Mouse (Mus musculus) adrenal gland, postnatal 36 days (tissue): ENCODE measurements around the gene Arhgef10l. TPM values are rescaled to one million over a fixed set of nuclear protein-coding genes. Genes with fewer than 3 reads are reported as not detected.

Source experiments
- DNase-seq, 2 experiments: peaks; one replicate each; pipeline ENCODE4 v3.0.0; 2021; ENCODE audit warnings: mixed read lengths in 1 of 2
- total RNA-seq, 2 experiments: library from RNA; stranded (reverse); gene quantifications; 2 replicates each; pipeline ENCODE4 v1.2.3; 2021

The Arhgef10l gene
- total RNA-seq, 2 experiments from 2014 or later: 11.9 to 17.7 TPM

DNA sequence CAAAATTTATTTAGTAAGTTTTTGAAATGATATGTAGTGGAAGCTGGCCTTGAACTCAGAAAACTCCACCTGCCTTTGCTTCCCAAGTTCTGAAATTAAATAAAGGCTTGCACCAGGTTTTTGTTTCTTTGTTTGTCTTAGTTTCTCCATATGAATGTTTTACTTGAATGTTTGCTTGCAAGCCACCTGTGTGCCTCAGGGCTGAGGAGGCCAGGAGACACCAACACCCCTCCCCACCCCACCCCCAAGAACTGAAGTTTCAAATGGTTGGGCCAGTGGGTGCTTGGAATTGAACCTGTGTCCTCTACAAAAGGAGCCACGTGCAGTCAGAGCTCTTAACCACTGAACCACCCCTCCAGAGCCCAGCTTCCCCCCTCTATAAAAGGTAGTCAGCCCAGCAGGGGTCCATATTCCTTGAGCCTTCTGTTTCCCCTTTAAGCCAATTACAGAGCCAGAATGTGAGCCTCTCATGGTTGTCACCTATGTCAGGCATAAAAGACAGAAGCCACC is 28.8 kb upstream of the Arhgef10l start:
- DNase-seq: no peak

DNA sequence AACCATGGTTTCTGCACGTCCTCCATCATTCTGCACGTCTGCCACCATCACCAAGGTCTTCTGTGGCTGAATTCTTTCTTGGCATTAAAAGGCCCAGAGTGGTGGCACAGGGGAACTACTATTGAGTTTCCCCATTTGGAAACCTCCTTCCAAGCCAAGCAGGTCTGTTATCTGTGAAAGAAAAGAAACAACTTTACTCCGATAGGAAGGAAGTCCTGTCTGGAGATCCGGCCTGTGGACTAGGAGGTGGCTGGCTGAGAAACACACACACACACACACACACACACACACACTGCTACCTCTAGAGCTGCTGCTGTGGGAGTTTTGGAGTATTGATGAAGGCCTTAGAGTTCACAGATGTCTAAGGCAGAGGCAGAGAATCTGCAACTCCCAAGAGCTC is 27.7 kb upstream of the Arhgef10l start:
- no peak for DNase-seq

DNA sequence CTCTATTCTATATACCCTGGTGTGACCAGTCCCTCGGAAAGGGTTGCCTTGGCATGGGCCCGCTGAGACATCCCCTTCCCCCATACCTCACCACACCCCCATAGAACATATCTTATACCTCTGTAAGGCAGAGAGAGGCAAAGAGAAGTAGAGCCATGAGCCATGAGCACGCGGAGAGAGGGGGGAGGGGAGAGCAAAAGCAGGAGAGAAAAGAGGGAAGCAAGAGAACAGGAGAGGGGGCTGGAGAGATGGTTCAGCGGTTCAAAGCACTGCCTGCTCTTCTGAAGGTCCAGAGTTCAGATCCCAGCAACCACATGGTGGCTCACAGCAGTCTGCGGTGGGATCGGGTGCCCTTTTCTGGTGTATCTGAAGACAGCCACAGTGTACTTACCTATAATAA is 25.7 kb upstream of the Arhgef10l start:
- DNase-seq: no peak

DNA sequence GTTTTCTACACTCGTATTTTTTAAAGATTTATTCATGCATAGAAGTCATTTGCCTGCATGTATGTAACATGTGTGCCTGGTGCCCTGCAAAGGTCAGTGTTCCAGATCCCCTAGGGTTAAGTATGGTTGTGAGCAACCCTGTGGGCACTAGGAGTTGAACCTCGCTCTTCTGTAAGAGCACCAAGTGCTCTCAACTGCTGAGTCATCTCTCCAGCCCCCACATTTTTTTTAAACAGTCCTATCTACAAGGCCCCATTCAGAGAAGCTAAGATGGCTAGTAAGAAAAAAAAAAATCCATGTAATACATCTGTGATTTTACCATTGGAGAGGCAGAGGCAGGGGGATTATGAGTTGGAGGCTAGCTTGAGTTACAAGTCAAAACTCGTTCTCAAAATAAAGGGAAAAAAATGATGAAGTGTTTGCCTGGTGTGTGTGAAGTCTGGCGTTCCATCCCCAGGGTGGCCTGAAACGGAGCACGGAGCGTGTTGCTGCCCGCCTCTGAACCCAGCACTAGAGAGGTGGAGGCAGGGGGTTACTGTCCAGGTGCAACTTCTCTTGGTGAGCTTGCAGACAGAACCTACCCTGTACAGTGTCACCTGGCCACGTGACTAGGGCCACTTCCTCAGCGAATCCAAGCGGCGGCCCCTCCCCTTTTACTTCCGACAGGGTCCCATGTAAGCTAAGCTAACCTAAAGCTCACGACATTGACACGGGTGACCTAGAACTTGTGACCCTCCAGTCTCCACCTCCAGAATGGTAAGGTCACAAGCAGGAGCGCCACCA is 24.3 kb upstream of the Arhgef10l start:
- no peak for DNase-seq

DNA sequence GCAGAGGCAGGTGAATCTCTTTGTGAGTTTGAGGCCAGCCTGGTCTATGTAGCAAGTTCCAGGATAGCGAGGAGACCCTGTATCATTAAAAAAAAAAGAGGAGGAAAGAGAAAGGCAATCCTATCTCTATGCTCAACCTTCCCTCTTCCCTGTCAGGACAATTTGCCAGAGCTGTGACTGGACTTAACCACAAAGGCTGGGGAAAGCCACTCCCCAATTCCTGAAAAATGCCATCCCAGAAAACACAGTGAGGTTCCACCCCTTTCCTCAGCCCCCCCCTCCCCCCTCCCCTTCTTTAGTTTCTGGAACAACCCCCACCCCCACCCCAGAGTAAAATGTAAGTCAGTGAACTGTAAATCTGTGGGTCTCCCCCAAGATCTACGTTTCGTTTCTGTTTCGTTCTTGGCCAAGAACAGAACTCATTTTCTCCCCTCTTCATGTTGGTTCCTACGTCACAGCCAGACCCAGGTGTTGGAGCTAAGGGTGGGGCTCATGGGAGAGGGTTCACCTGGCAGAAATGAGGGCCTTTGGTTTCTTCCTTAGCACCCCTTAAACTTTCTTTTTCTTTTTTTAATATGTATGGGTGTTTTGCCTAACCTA is 23.1 kb upstream of the Arhgef10l start:
- no peak for DNase-seq

DNA sequence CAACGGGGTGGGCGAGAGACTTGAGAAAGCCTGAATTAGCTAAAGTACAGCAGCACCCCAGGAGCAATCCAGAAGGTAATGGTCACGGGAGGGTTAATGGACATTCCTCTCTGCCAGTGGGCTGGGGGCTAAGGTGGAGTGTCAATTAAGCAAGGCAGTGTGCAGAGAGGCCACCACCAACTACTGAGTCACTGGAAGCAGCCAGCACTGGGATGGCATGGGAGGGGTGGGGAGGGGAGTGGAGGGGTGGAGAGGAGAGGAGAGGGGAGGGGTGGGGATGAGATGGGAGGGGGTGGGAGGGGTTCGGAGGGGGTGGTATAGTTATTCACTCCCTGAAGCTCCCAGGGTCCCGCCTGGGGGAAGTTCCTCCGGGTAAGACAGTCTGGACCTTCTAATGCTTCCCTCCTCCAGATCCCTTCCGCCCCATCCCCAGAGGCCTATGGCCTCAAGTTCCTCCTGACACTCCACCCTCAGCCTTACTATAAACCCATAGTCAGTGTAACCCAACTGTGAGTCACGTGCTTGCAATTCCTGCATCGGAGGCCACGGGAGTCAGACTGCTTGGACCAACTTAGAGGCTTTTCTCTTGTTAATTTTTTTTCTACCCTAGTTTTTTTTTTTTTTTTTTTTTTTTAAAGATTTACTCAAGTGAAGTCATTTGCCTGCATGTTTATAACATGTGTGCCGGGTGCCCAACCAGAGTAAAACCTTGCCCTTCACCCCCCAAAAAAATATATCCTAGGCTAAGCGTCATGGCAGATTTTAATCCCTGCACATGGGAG is 22.4 kb upstream of the Arhgef10l start:
- DNase-seq: no peak

DNA sequence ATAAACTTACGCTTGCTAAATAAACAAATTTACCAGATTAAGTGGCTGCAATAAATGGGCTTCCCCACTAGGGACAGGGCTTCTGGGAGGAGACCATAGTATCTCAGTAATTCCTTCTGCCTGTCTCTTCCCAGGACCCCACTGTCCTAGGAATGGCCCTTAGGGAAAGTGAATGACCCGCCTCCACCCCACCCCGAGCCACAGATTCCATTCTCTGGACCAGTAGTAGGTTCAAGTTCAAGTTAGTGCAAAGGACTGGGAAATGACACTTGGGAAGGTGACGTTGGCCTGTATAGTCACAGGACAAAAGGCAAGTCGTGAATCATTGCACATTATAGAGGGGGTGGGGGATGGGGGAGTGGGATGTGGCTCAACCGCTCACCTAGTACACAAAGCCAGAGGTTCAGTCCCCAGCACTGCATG is 19.1 kb upstream of the Arhgef10l start:
- no peak for DNase-seq

DNA sequence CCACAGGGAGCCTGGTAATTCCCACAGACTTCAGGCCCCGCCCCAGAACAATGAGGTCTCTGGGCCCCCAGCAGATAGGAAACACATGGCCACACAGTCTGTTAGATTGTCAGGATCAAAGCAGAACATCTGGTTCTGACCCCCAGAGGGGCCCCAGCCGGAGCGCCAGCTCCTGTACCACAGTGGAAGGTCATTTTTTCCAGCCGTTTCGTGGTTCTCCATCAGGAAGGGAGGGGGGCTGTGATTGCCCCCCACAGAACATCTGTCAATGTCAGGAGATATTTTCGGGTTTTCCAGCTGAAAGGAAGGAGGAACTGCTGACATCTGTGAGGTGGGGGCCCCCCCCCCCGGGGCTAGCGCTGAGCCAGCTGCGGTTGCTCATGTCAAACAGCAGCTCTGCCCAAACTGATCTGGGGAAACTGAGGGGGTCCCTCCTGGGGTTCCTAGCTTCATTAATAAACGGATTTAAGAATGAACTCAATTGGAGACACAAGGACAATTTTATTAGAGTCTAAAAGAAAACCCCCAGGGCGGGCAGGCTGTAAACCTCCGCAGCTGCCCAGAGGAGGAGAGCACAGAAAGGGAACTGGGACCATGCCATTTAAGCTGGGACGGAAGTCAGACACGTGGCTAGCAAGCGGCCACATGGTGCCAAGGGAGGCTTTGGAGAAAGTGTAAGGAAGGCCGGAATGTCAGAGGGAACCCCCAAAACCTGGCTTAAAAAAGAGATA is 18.5 kb upstream of the Arhgef10l start:
- no peak for DNase-seq

DNA sequence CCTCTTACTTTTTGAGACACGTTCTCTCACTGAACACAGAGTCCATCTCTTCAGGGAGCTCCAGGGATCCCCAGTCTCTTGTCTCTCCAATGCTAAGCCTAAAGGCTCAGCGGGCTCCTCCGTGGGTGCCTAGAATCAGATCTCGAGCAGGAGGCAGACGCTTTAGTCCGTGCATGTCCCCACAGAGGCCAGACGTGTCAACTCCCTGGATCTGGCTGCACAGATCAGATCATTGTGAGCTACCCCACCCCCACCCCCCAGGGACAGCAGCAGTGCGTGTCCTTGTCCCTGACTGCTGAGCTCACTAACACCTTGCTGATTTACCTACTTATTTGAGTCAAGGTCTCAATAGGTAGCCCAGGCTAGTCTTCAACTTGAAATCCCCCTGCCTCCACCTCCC is 17.8 kb upstream of the Arhgef10l start:
- DNase-seq: no peak

DNA sequence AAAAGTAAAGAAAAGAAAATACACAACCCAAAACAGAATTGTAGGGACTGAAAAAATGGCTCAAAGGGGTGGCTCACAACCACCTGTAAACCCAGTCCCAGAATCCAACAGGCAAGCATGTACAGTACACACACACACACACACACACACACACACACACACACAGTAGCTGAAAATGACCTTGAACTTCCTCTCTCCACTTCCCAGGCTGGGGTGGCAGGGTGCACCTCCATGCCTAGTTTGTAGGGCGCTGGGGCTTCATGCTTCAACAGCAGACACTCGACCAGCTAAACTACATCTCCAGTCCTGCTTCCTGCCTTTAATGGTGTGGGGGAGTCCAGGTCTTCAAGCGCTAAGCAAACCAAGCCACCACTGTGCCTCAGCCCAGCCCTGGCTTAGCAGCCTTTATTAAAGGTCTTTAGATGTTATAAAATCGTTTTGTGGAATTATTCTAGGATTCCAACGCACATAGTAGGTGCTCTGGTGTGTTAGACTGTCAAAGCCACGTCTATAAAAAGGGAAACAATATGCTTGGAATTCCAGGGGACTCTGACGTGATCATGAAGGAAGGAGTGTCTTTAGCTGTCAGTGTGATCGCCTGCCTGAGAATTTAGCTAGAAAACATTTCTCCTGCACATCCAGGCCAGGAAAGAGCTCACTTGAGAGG is 15.1 kb upstream of the Arhgef10l start:
- no peak for DNase-seq

DNA sequence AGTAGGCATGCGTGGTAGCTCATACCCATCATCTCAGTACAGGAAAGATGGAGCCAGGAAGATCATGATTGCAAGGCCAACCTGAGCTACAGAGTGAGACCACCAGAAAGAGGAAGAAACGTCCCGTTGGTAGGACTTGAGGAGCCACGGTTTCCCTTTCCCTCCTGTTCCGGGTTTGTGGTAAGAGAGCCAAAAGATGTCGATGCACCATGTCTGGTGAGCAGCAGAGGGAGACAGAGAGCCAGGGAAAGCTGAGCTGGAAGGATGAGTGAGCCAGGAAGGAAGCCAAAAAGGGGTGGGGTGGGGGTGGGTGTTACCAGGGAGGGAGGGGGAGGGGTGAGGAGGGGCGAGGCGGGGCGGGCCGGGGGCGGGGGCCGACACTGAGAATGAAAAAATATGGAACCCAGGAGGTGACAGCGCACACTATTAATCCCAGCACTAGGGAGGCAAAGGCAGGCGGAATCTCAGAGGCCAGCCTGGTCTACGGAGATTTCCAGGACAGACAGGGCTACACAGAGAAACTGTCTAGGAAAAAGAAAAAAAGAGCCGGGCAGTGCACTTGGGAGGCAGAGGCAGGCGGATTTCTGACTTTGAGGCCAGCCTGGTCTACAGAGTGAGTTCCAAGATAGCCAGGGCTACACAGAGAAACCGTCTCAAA is 14.0 kb upstream of the Arhgef10l start:
- peak; percentile 73 to 87 for DNase-seq

DNA sequence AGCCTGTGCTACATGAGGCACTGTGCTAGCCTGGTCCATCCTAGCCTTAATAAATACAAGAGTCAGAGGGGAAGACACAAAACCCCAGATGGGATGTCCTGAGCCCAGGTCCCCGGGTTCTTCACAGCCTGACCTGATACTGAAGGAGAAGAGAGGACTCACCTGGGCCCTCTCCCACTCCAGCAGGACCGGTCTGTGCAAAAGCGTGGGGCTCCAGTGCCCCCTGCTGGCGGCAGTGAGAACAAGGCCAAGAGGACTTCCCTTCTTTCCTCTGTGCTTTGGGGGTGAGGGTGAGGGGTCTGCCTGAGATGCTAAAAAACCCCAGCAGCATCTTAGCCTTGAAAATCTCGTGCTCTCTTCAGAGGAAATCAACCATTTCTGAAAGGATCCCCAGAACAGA is 13.2 kb upstream of the Arhgef10l start:
- peak in 1 of 2 experiments; percentile 48 for DNase-seq

DNA sequence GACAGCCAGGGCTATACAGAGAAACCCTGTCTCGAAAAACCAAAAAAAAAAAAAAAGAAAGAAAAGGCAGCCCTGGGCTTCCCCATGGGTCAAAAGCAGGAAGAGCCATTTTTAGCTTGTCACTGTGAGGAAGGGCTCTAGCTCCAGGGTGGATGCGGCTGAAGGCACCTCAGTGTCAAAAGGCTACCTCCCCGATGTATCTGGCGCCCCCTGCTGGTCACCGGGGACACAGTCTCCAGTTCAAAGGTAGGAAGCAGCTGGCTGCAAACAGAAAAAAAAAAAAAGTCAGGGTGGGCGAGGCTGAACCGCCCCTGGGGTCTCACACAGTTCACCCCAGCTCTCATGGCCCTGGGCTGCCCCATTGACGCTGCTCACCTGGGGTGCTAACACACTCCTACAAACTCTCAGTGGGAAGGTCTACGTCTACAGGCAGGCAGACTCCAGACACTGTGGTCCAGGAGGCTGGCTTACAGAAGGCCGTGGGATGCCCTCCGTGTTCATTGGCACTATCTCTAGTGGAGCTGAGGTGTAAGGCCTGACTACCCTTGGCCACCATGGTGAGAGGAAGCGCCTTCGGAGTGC is 8.6 kb upstream of the Arhgef10l start:
- DNase-seq: peak; percentile 89 to 94

DNA sequence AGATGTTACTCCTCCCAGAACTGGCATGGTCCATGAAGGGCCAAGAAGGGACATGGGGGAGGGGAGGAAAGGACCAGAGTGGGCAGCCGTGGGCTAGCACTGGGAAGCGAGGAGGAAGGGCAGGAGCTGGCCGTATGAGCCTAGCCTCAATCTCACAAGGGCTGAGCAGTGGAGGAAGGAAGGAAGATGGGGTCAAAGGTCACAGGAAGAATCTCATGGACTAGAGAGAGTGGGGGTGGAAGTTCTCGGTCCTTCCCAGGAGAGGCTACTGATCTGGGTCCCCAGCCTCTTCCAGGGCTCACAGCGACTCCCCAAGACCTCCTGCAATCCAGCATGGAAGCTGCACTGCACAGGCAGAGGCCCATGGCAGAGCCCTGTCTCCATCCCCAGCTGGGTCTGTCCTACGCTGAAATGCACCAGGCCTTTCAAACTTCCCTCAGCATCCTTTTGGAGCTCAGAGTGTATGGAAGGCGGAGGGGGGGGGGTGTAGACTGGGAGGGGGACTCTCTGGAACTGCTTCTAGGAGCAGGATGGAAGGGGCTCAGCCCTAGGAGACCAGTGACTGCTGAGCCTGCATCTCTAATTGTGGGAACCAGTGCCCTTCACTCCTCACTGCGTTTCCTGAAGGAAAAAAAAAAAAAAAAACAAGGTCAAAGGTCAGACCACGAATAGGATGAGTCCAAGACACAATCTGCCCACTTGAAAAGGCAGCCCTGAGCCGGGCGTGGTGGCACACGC is 7.9 kb upstream of the Arhgef10l start:
- DNase-seq: no peak

DNA sequence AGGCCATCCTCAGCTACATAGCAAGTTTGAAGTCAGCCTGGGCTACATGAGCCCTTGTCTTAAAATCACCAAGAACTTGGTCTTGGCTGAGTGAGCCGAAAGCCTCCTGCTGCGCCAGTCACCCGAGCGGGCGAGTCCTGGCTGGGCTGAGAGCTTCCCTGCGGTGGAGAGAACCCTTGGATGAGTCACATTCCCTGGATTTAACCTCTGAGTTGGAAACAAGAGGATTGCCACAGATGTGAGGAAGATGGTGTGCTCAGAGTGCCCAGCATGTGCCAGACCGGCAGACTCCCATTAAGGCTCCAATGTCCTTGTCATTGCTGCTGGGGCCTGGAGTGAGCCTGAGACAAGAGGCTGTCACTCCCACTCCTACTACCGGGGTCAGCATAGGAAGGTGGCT is 2.0 kb upstream of the Arhgef10l start:
- DNase-seq: no peak

DNA sequence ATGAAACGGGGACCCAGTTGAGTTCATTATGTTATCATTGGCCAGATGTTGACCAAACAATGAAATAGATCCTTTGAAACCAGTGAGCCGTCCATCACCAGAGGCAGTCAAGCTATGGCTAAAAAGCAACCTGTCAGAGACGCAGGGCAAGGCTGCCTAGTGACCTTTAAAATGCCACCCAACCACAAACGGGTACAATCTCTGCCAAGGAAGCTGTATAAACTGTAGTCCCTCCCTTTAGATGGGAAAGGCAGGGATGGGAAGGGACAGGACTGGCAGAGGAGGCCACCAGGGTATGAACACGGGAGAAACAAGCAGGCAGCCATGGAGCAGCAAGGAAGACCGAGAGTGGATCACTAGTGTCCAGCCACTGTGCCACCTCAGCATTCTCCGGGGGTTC is 759 bp downstream of the Arhgef10l start:
- peak in 1 of 2 experiments; percentile 35 for DNase-seq

DNA sequence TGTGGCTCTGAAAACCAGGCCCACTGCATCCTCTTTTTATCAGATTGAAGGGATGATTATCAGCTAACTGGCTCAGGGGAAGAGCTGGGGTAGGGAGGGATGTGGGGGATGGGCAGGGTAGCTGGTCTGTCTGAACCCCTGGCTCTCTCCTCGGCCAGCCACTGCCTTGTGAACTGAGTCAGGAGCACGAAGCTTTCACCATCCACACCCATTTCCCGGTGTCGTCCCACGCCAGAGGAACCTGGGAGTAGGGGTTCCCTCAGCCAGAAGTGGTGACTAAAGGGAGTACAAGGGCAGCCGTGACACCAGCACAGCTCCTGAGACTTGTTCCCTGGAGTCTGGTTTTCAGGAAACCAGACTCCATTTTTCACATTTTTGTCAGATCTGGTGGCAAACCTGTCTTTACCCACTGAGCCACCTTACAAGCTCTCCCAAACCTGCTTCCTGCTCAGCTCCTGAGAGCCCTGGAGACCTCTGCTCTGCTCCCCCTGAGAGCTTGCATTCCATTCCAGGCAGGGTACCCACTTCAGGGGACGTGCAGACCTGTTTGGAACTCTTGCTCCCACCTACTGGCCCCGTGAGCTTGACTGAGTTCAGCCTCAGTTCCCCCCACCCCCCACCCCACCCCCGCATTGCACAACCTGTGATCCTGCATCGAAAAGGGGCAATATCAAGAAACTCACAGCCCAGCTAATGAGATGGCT is 2.8 kb downstream of the Arhgef10l start:
- DNase-seq: peak in 1 of 2 experiments; percentile 33

DNA sequence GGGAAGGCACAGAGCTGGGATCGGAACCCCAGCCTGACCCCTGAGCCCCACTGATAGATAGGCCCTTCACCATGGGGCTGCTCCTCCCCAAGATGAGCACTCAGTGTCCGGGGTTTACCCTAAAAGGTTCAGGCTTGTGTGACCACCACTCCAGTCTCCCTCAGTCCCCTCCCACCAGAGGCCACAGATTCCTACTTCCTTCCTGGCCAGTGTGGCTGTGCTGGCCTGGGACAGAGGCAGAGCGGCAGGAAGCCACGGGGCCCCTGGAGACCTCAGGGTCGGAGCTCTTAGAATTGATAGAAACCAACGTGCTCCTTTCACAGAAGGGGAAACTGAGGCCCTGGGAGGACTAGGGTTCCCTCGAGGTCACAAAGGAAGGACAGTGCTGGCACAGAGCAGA is 3.4 kb downstream of the Arhgef10l start:
- DNase-seq: peak in 1 of 2 experiments; percentile 50

DNA sequence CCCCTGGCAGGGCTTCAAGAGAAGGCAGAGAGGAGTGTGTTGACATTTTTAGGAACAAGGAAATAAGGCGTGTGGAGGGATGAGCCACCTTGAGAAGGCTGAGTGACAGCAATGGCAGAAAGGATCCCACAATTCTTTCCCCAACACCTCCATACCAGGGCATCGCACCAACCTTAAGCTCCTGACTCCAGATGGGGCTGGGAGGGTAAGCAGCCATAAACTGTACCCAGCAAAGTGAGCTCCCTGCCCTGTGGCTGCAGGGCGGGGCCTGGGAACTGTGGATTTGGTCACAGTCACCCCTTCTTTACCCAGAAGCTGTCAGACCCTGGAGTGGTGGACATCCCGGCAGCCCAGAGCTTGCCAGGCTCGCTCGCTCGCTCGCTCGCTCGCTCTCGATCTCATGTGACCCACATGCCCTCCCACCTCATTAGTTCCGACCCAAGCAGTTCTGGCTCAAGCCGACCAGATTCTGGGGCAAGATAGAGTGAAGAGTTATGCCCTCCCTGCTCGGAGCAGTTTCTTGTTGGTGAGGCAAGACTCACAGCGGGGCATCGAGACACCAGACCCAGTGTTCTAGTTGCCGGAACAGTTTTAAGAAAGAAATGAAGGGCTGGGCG is 4.3 kb downstream of the Arhgef10l start:
- DNase-seq: no peak
